Mouse (Mus musculus) gastrocnemius, postnatal 36 days (tissue): ENCODE measurements around the gene Dpep1. TPM values are rescaled to one million over a fixed set of nuclear protein-coding genes. Genes with fewer than 3 reads are reported as not detected.
"Not testable (repeated sequence)": the region's sequence is repeated elsewhere in the genome, so short reads cannot be mapped to it uniquely, and the experiment has no call there.

Experiments used
- DNase-seq, 2 experiments: peaks; one replicate each; pipeline ENCODE4 v3.0.0; 2022
- intact Hi-C: fragments of 180-260 bp; cut with DNase I; formaldehyde crosslinking; loops from one replicate; pipeline ENCODE4 v1.15.1; 2025
- total RNA-seq, 2 experiments: library from RNA; stranded (reverse); gene quantifications; 2 replicates each; pipeline ENCODE4 v1.2.3; 2021

Dpep1 gene
- total RNA-seq, 2 experiments from 2014 or later, result 11.7 to 14.6 TPM

- intact Hi-C loops, result no loop called here
- DNase-seq, result peak in 1 of 2 experiments; percentile 58
These were observed 16.2 kb downstream of the Dpep1 start for GRCm38 (mm10) chr8:123202288-123202687.

DNA sequence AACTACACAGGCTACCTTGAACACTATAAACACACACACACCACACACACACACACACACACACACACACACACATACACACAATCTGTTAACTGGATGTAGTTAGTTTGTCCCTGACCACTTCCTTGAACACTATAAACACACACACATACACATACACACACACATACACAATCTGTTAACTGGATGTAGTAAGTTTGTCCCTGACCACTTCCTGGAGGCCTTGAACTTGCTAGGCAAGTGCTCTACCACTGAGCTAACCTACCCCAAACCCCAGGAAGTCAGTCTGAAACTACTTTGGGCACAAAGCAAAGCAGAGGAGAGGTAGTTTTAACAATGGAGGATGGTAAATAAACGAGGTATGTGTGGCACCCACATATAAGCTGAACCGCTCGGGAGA is 17.5 kb downstream of the Dpep1 start:
- intact Hi-C loops, result no loop called here
- DNase-seq, result no peak

DNA sequence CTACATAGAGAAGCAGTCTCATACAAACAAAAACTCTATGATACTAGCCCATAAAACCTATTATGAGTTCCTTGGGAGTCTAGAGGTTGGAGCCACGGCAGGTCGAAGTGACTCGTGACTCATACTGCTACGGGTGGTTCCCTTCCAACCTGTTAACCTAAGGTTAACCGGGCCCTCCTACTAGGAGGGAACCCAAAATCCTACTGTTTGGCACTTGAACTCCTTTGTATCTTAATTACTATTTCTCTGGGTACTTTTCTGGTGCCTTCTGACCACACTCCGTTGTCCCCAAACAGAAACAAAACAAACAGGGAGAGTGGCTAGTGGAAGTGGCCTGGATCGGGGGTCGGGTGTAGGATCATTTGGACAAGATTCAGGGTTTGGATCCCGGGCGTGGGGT is 25.8 kb downstream of the Dpep1 start:
- intact Hi-C loops, result no loop called here
- no peak for DNase-seq

- peak; percentile 75 to 82 for DNase-seq
- intact Hi-C loops, result no loop called here
These were observed 26.5 kb downstream of the Dpep1 start, which contains the start of the genes Chmp1a and Spata33 for GRCm38 (mm10) chr8:123212321-123213117. Gene Chmp1a, minus strand, starts transcription at chr8:123212763. Gene Spata33, plus strand, starts transcription at chr8:123212832.

DNA sequence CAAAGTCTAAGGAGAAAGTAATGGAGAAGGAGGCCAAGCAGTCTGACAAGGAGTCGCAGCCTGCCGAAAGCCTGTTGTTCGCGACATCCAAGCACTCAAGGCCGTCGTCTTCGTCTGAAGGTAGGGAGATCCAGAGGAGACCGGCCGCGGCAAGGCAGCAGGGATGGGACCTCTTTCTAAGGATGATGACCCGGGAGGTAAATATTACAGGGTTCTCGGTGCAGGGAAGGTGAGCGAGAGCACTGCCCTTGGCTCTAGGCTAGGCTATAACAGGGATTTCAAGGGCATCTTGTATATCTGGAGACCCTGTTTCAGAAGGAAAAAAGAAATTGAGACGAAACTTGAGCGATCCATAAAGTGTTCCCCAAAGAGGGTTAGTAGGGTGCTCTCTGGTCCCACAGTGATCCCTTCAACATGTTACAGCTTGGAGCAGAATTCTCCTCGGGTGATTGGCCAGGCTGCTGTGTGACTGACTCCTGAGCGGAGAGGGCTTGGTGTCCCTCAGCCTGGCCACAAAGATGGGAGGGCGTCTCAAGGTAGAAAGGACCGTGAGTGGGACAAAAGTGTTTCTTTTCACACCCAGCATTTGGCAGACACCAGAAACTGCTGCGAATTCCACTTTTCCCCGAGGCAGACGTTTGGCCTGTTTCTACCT is 27.2 kb downstream of the Dpep1 start:
- no peak for DNase-seq
- intact Hi-C loops, result no loop called here

- intact Hi-C loops, result no loop called here
- DNase-seq, result no peak
These were observed 29.4 kb downstream of the Dpep1 start for GRCm38 (mm10) chr8:123215430-123215829.

GRCm38 (mm10) chr8:123220917-123221316 is 34.9 kb downstream of the Dpep1 start:
- intact Hi-C loops, result no loop called here
- DNase-seq, result no peak

DNA sequence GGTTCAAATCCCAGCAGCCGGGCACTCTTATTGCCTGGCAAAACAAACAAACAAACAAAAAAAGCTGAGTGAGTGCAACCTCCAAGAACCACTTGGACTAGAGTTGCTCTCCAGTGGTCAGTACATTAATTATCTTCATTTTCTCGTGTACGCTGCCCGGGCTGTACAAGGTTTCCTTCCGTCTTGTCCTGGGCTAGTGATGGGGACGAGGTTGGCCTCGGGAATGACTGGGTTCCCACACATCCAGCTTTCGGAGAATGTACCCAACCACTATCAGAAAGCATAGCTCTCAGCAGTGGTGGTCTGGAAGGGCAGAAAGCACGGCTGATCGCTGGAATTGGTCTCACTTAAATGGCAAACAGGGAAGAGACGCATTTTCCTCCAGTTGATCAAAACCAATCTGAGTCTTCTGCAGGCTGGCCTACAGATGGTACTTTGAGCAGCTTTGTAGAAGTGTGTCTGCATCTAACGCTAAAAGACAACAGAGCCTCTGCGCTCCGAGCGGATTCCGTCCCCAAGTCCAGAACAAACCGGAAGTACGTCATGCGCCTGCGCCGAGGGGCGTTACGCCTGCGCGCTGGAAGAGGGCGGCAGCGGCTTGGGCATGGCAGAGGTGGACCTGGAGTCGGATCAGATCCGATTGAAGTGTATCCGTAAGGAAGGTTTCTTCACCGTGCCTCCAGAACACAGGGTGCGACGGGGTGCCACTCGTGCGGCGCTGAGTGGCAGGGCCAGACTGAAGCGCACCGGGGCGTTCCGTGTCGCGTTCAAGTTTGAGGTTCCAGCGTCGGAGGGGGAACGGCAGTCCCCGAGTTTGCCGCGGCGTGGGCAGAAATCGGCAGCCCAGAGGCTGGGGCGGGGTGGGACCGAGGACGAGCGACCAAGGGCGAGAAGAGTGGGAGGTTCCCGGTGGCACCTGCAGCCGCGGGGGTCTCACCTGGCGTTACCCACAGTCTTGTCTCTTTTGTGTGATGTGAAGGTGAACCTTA is 38.5 kb downstream of the Dpep1 start, which contains the start of gene Cdk10:
Cdk10 (plus strand) TSS at position 565 of the 989 bp plus-strand sequence.
- intact Hi-C loops, result no loop called here
- peak; percentile 88 for DNase-seq

GRCm38 (mm10) chr8:123228416-123228815 is 42.4 kb downstream of the Dpep1 start:
- intact Hi-C loops, result no loop called here
- no peak for DNase-seq

- intact Hi-C loops, DNase-seq: not testable (repeated sequence)
These were observed 44.3 kb downstream of the Dpep1 start for GRCm38 (mm10) chr8:123230326-123230725.

DNA sequence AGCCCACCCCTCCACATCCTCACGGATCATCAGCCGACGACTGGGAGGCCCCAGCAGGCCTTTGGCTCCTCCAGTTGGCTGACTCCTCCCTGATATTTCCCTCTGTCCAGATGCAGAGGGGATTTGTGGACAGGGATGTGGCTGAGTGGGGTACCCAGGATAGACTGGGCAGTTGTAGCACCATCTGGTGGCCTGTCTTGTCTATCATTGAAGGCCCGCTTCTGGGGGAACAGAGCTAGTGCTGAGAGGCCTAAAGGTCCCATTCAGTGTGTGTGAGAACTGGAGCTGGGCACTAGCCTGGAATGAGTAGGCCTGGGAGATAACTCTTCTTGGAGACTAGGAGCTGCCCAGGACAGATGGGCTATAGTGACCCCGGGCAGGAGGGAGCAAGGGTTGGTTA is 45.7 kb downstream of the Dpep1 start:
- intact Hi-C loops, result no loop called here
- no peak for DNase-seq

GRCm38 (mm10) chr8:123232553-123232952 is 46.5 kb downstream of the Dpep1 start:
- no peak for DNase-seq

GRCm38 (mm10) chr8:123233300-123233699 is 47.3 kb downstream of the Dpep1 start:
- no peak for DNase-seq
- intact Hi-C loops, result no loop called here

More at GRCm38 (mm10) chr8:123232553-123232952, 46.5 kb downstream of the Dpep1 start:
- intact Hi-C loops, result no loop called here

DNA sequence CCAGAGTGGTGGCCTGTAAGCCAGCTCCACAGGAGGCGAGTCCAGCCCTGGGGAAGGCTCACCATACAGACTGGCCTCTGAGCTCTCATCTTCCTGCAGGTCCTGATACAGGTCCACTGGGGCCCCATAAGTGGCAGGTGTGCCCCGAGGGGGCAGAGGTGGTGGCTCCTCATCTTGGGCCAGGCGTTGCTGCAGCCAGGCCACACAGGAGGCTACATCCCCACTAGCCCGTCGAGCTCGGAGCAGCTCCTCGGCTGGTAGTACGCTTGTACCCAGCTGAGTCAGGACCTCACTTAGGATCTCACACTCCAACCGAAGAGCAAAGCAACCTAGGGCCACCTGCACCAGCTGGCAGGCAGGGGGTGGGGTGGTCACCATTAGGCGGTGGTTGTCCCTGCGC is 47.7 kb downstream of the Dpep1 start:
- intact Hi-C loops, result no loop called here
- no peak for DNase-seq

- no peak for DNase-seq
- intact Hi-C loops, result no loop called here
These were observed 49.0 kb downstream of the Dpep1 start for GRCm38 (mm10) chr8:123234918-123235519.

DNA sequence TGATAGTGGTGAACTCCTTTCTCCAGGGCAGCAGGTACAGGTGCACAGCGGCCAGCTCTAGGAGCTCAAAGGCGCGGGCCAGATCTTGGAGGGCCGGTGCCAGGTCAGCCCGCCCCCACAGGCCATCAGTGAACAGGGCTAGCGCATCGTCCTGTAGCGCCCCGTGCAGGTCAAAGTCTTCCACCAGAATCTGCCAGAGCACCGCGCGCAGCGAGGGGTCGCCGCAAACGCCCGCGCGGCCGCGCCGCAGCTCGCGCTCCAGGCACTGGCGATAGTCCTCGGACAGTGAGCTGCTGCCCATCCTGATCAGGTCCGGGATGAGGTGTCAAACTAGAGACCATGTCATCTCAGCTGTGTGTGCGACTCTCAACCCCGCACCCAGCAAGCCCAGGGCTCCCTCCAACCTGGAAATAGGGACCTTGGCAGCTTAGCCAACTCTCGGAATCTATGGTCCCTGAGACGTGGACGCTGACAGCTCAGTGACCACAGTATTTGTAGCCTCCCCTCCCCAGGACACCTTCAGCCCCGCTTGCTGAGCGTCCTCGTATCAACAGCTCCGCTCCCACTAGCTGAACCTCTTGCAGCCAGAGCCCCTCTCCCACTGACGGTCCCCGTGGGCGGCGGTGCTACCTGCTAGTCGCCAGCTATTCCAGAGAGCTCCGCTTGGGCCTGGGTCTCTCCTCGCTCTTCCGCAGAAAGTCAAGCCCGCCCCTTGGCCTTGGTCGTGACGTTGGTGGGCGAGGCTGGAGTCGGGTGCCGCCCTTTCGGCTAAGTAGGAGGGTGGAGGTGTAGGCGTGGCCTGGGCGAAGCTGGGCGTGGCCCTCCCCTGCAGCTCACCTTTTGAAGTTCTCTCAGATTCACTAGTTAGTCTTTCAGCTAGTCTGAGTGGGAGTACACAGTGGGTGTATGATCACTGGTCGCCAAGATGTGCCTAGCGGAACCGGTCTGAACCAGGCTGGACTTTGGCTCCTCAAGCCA is 49.8 kb downstream of the Dpep1 start, which contains the start of gene Spata2l:
Spata2l (minus strand) TSS at position 714 of the 978 bp plus-strand sequence.
- DNase-seq, result peak; percentile 75 to 77
- intact Hi-C loops, result no loop called here

GRCm38 (mm10) chr8:123239398-123239797 is 53.4 kb downstream of the Dpep1 start:
- no peak for DNase-seq
- intact Hi-C loops, result no loop called here

DNA sequence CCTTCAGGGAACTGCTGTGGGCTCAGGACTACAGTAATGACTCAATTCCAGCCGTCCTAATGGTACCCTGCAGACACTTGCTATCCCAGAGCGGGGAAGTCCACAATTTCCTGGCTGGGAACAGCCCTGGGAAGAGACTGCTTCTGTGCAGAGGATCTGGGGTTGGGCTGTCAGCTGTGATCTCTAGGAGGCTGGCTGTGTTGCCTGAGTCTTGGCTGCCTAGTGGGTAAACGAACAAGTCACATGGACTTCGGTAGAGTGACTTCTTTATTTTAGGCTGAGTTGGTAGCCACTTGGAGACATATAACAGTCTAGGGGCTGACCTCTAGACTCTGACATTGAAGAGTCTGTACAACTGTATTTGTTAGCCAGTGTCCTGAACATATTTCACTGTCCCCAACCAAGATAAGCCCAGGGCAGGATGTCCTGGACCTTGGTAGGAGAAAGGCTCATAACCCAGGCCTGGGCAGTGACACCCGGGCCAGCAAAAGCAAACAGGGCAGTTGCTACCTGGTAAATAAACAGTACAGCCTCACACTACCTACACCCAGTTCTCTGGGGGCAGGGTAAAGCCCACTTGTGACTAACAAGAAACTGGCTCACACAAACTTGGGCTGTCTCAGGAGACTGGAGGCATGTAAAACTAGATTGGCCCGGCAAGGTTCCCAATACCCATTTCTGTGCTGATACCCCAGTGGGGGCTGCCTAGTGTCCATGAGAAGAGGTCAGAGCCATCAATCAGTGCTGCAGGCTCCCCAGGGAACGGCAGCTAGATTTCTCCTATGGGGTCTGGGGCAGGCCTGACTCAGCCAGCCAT is 56.3 kb downstream of the Dpep1 start:
- DNase-seq, result no peak

More for the DNA sequence above, 56.3 kb downstream of the Dpep1 start:
- intact Hi-C loops, result no loop called here
